Mouse (Mus musculus): Measurements from ENCODE around the gene Hnrnpab. TPM values are rescaled to one million over a fixed set of nuclear protein-coding genes. Genes with fewer than 3 reads are reported as not detected.

Hnrnpab gene
- polyA plus RNA-seq, 1 experiment: 116 TPM

GRCm38 (mm10) chr11:51551253-51551652 lies 55.4 kb downstream of the Hnrnpab start:
- peak; percentile 20 for DNase-seq
- no peaks in the 10 kb centered on the region for H3K27me3 ChIP-seq (replicated peaks; ENCODE audit: control insufficient read depth, insufficient read depth, low read length)
- H3K27ac ChIP-seq (ENCODE audit: insufficient read depth, low read depth, low read length): no peak overlapping the region
- 38% methylated on average over 5 of the region's 5 CpGs for WGBS
- no peaks in the 10 kb centered on the region for H3K36me3 ChIP-seq (ENCODE audit: control insufficient read depth, insufficient read depth, low read length)
- no peaks in the 10 kb centered on the region for H3K4me1 ChIP-seq (ENCODE audit: control insufficient read depth, insufficient read depth, low read length)
- TF ChIP-seq POLR2A (IDR thresholded peaks at IDR 0.05; ENCODE audit: low read depth, low read length) (no peak), CTCF (conservative IDR thresholded peaks at IDR 0.05; ENCODE audit: insufficient read depth, insufficient read length, low read depth, low read length) (no peak)
- no peak overlapping the region for H3K4me3 ChIP-seq (ENCODE audit: insufficient read depth, low read depth, low read length)

Other genes starting within 250 kb of the Hnrnpab start
- 28.5 and 34.5 TPM in 2 replicates for gene Phykpl, start 22.1 kb downstream of the Hnrnpab start, polyA plus RNA-seq (2012; rRNA removed)
- 44.6 and 49.8 TPM in 2 replicates for gene Nhp2, start 12.9 kb upstream of the Hnrnpab start, polyA plus RNA-seq (2012; rRNA removed)
- 46.6 and 52.9 TPM in 2 replicates for gene Rmnd5b, start 29.0 kb upstream of the Hnrnpab start, polyA plus RNA-seq (2012; rRNA removed)
- gene N4bp3, start 44.0 kb upstream of the Hnrnpab start, polyA plus RNA-seq (2012; rRNA removed): 11.8 and 13.6 TPM in 2 replicates
- gene D930048N14Rik, start 44.1 kb upstream of the Hnrnpab start, polyA plus RNA-seq (2012; rRNA removed): 10.7 and 13.7 TPM in 2 replicates
- gene 0610009B22Rik, start 82.0 kb upstream of the Hnrnpab start, polyA plus RNA-seq (2012; rRNA removed): 30.5 and 41.0 TPM in 2 replicates
- 14.7 and 14.8 TPM in 2 replicates for gene Sec24a, start 156.8 kb upstream of the Hnrnpab start, polyA plus RNA-seq (2012; rRNA removed)
- gene Sar1b, start 156.8 kb upstream of the Hnrnpab start, polyA plus RNA-seq (2012; rRNA removed): 47.1 and 62.2 TPM in 2 replicates